Mouse (Mus musculus): Measurements from ENCODE around the gene Colec11. TPM values are rescaled to one million over a fixed set of nuclear protein-coding genes. Genes with fewer than 3 reads are reported as not detected.
A peak's percentile ranks its signal among the peaks of the same experiment; 100 is the strongest.

Colec11 gene
- polyA plus RNA-seq, 1 experiment from 2014 or later = 1.5 TPM

- Histone ChIP-seq H3K9ac (no peak overlapping the region), H3K27me3 (no peaks in the 10 kb centered on the region), H3K4me3 (no peak overlapping the region), H3K4me2 (no peak overlapping the region), H3K4me1 (replicated peaks) (peaks cover 18% of the 10 kb centered on the region), H3K27ac (peak overlapping the region; percentile 35; the same call in 1 of the 2 replicates), H3K9me3 (no peaks in the 10 kb centered on the region), H3K36me3 (no peaks in the 10 kb centered on the region)
- no peak for ATAC-seq (ENCODE audit: low FRiP score)
- WGBS = 71% methylated on average over 3 of the region's 3 CpGs
Measured at GRCm38 (mm10) chr12:28598110-28598509, 25.1 kb downstream of the Colec11 start.

- ATAC-seq (ENCODE audit: low FRiP score) = no peak
- no peaks in the 10 kb centered on the region for H3K27me3 ChIP-seq
- peaks cover 23% of the 10 kb centered on the region for H3K4me1 ChIP-seq (replicated peaks)
- H3K27ac ChIP-seq = no peak overlapping the region
- no peak overlapping the region for H3K4me3 ChIP-seq
- no peaks in the 10 kb centered on the region for H3K36me3 ChIP-seq
- H3K9ac ChIP-seq = no peak overlapping the region
- no peak overlapping the region for H3K4me2 ChIP-seq
- WGBS = 81% methylated on average over 9 of the region's 9 CpGs
- H3K9me3 ChIP-seq = no peaks in the 10 kb centered on the region
Measured at GRCm38 (mm10) chr12:28597699-28598098, 25.5 kb downstream of the Colec11 start.

GRCm38 (mm10) chr12:28596851-28597250, 26.3 kb downstream of the Colec11 start:
- H3K36me3 ChIP-seq = no peaks in the 10 kb centered on the region
- peaks cover 17% of the 10 kb centered on the region for H3K4me1 ChIP-seq (replicated peaks)
- H3K9ac ChIP-seq = no peak overlapping the region
- H3K4me2 ChIP-seq = no peak overlapping the region
- H3K27ac ChIP-seq = no peak overlapping the region
- H3K27me3 ChIP-seq = no peaks in the 10 kb centered on the region
- no peak overlapping the region for H3K4me3 ChIP-seq
- no peak for ATAC-seq (ENCODE audit: low FRiP score)
- H3K9me3 ChIP-seq = no peaks in the 10 kb centered on the region

- Histone ChIP-seq H3K9me3 (no peaks in the 10 kb centered on the region), H3K27me3 (no peaks in the 10 kb centered on the region), H3K27ac (peak overlapping the region; percentile 77), H3K36me3 (no peaks in the 10 kb centered on the region), H3K4me3 (no peak overlapping the region), H3K4me2 (no peak overlapping the region), H3K9ac (no peak overlapping the region), H3K4me1 (replicated peaks) (peaks cover 37% of the 10 kb centered on the region)
- ATAC-seq (ENCODE audit: low FRiP score) = no peak
- WGBS = 55% methylated on average over 13 of the region's 13 CpGs
Measured at GRCm38 (mm10) chr12:28590428-28590827, 32.7 kb downstream of the Colec11 start.

- H3K27me3 ChIP-seq = no peaks in the 10 kb centered on the region
- H3K36me3 ChIP-seq = no peaks in the 10 kb centered on the region
- no peaks in the 10 kb centered on the region for H3K9me3 ChIP-seq
- 10% methylated on average over 24 of the region's 24 CpGs for WGBS
- H3K27ac ChIP-seq = peak overlapping the region; percentile 77
- peaks cover 37% of the 10 kb centered on the region for H3K4me1 ChIP-seq (replicated peaks)
- H3K4me3 ChIP-seq = peak overlapping the region; percentile 36
- peak overlapping the region; percentile 58 for H3K4me2 ChIP-seq
- peak; percentile 94 for ATAC-seq (ENCODE audit: low FRiP score)
- peak overlapping the region; percentile 70 for H3K9ac ChIP-seq
Measured at GRCm38 (mm10) chr12:28589090-28589868, 33.9 kb downstream of the Colec11 start.

- H3K27ac ChIP-seq = peak overlapping the region; percentile 77
- no peak overlapping the region for H3K4me2 ChIP-seq
- no peaks in the 10 kb centered on the region for H3K36me3 ChIP-seq
- 0 out of 2 replicates have a peak overlapping the region, but pooled peaks have one; percentile 53 for H3K9ac ChIP-seq
- WGBS = 45% methylated on average over 6 of the region's 6 CpGs
- no peak overlapping the region for H3K4me3 ChIP-seq
- peaks cover 35% of the 10 kb centered on the region for H3K4me1 ChIP-seq (replicated peaks)
- no peaks in the 10 kb centered on the region for H3K27me3 ChIP-seq
- H3K9me3 ChIP-seq = no peaks in the 10 kb centered on the region
- ATAC-seq (ENCODE audit: low FRiP score) = 0 out of 2 replicates have a peak, but pooled peaks have one; percentile 37
Measured at GRCm38 (mm10) chr12:28587949-28588348, 35.2 kb downstream of the Colec11 start.

- no peak overlapping the region for H3K4me3 ChIP-seq
- no peak overlapping the region for H3K4me2 ChIP-seq
- peaks cover 14% of the 10 kb centered on the region for H3K4me1 ChIP-seq (replicated peaks)
- H3K36me3 ChIP-seq = no peaks in the 10 kb centered on the region
- no peaks in the 10 kb centered on the region for H3K9me3 ChIP-seq
- 65% methylated on average over 3 of the region's 3 CpGs for WGBS
- no peaks in the 10 kb centered on the region for H3K27me3 ChIP-seq
- ATAC-seq (ENCODE audit: low FRiP score) = no peak
- H3K27ac ChIP-seq = no peak overlapping the region
- H3K9ac ChIP-seq = no peak overlapping the region
Measured at GRCm38 (mm10) chr12:28584036-28584435, 39.1 kb downstream of the Colec11 start.

GRCm38 (mm10) chr12:28582423-28582822, 40.8 kb downstream of the Colec11 start, which contains the start of gene Allc:
Gene Allc (minus strand): TSS chr12:28582523.
- ATAC-seq (ENCODE audit: low FRiP score) = no peak
- no peaks in the 10 kb centered on the region for H3K36me3 ChIP-seq
- H3K27me3 ChIP-seq = no peaks in the 10 kb centered on the region
- no peaks in the 10 kb centered on the region; the same call in 1 of the 2 replicates for H3K4me1 ChIP-seq (replicated peaks)
- no peak within 1 kb of the TSS for H3K9ac ChIP-seq
- H3K27ac ChIP-seq = no peak within 1 kb of the TSS
- no peaks in the 10 kb centered on the region for H3K9me3 ChIP-seq
- WGBS = 88% methylated on average over 8 of the region's 8 CpGs
- H3K4me2 ChIP-seq = no peak within 1 kb of the TSS
- H3K4me3 ChIP-seq = no peak within 1 kb of the TSS

- no peak overlapping the region for H3K27ac ChIP-seq
- no peak overlapping the region for H3K4me3 ChIP-seq
- no peaks in the 10 kb centered on the region for H3K9me3 ChIP-seq
- no peaks in the 10 kb centered on the region for H3K36me3 ChIP-seq
- no peak for ATAC-seq (ENCODE audit: low FRiP score)
- H3K4me1 ChIP-seq (replicated peaks) = no peaks in the 10 kb centered on the region
- H3K9ac ChIP-seq = no peak overlapping the region
- no peak overlapping the region for H3K4me2 ChIP-seq
- H3K27me3 ChIP-seq = no peaks in the 10 kb centered on the region
- 35% methylated on average over 4 of the region's 4 CpGs for WGBS
Measured at GRCm38 (mm10) chr12:28579132-28579531, 44.0 kb downstream of the Colec11 start.

GRCm38 (mm10) chr12:28578147-28578546, 45.0 kb downstream of the Colec11 start:
- Histone ChIP-seq H3K27ac (no peak overlapping the region), H3K9me3 (no peaks in the 10 kb centered on the region), H3K4me3 (no peak overlapping the region), H3K9ac (no peak overlapping the region), H3K27me3 (no peaks in the 10 kb centered on the region), H3K4me1 (replicated peaks) (no peaks in the 10 kb centered on the region), H3K4me2 (no peak overlapping the region), H3K36me3 (no peaks in the 10 kb centered on the region)
- no peak for ATAC-seq (ENCODE audit: low FRiP score)
- WGBS = 91% methylated on average over 3 of the region's 3 CpGs

GRCm38 (mm10) chr12:28575366-28576070, 47.7 kb downstream of the Colec11 start:
- no peak overlapping the region for H3K9ac ChIP-seq
- H3K36me3 ChIP-seq = no peaks in the 10 kb centered on the region
- no peaks in the 10 kb centered on the region for H3K9me3 ChIP-seq
- no peak overlapping the region for H3K4me3 ChIP-seq
- H3K4me1 ChIP-seq (replicated peaks) = no peaks in the 10 kb centered on the region
- H3K27ac ChIP-seq = no peak overlapping the region
- H3K27me3 ChIP-seq = no peaks in the 10 kb centered on the region
- WGBS = 85% methylated on average over 6 of the region's 6 CpGs
- ATAC-seq (ENCODE audit: low FRiP score) = no peak
- no peak overlapping the region for H3K4me2 ChIP-seq

GRCm38 (mm10) chr12:28572241-28572640, 50.9 kb downstream of the Colec11 start:
- no peak overlapping the region for H3K4me2 ChIP-seq
- no peak for ATAC-seq (ENCODE audit: low FRiP score)
- no peaks in the 10 kb centered on the region for H3K4me1 ChIP-seq (replicated peaks)
- no peaks in the 10 kb centered on the region for H3K9me3 ChIP-seq
- no peak overlapping the region for H3K4me3 ChIP-seq
- WGBS = 85% methylated on average over 2 of the region's 2 CpGs
- H3K27ac ChIP-seq = no peak overlapping the region
- H3K36me3 ChIP-seq = no peaks in the 10 kb centered on the region
- no peaks in the 10 kb centered on the region for H3K27me3 ChIP-seq
- H3K9ac ChIP-seq = no peak overlapping the region

Data from hindbrain, embryonic 13.5 days (tissue).